Mouse (Mus musculus) embryonic facial prominence, embryonic 11.5 days (tissue): ENCODE results near the gene Styx. TPM values are rescaled to one million over a fixed set of nuclear protein-coding genes. Genes with fewer than 3 reads are reported as not detected.

Experiments
- ATAC-seq: fragments of 200-750 bp; cut with Nextera tagmentation; replicated peaks from 2 replicates; pipeline ENCODE4 v1.8.0; 2017; ENCODE audit warnings: low read depth; ENCODE audit not compliant: insufficient number of reproducible peaks, low FRiP score, low TSS enrichment
- DNase-seq: peaks from one replicate; pipeline ENCODE4 v3.0.0-alpha.2; 2015; ENCODE audit warnings: low spot score
- H3K27ac ChIP-seq: fragments of 300-500 bp; sonication (generic); replicated peaks from 2 replicates; pipeline ENCODE4 v1.5.1; 2014; ENCODE audit warnings: mild to moderate bottlenecking, low read depth, low read length, control low read depth
- H3K27me3 ChIP-seq: fragments of 300-500 bp; sonication (generic); 2 replicates; pipeline ENCODE4 v1.6.1; 2014; ENCODE audit warnings: mild to moderate bottlenecking, low read length, moderate library complexity, mixed read lengths; ENCODE audit not compliant: control insufficient read depth, insufficient read depth
- H3K36me3 ChIP-seq: fragments of 300-500 bp; sonication (generic); replicated peaks from 2 replicates; pipeline ENCODE4 v1.6.1; 2014; ENCODE audit warnings: low read depth, mild to moderate bottlenecking, low read length, moderate library complexity, mixed read lengths; ENCODE audit not compliant: control insufficient read depth, insufficient read depth
- H3K4me1 ChIP-seq: fragments of 300-500 bp; sonication (generic); 2 replicates; pipeline ENCODE4 v1.6.1; 2014; ENCODE audit warnings: low read length, mixed read lengths; ENCODE audit not compliant: control insufficient read depth, insufficient read depth
- H3K4me2 ChIP-seq: fragments of 300-500 bp; sonication (generic); 2 replicates; pipeline ENCODE4 v1.6.1; 2014; ENCODE audit warnings: low read depth, mild to moderate bottlenecking, control low read depth, low read length, moderate library complexity
- H3K4me3 ChIP-seq: fragments of 300-500 bp; sonication (generic); 2 replicates; pipeline ENCODE4 v1.5.1; 2014; ENCODE audit warnings: low read depth, low read length, control low read depth
- H3K9ac ChIP-seq: fragments of 300-500 bp; sonication (generic); replicated peaks from 2 replicates; pipeline ENCODE4 v1.6.1; 2014; ENCODE audit warnings: mild to moderate bottlenecking, control low read depth, low read length
- H3K9me3 ChIP-seq: fragments of 300-500 bp; sonication (generic); replicated peaks from 2 replicates; pipeline ENCODE4 v1.6.1; 2016; ENCODE audit warnings: mild to moderate bottlenecking, low read length, inconsistent platforms, mixed read lengths; ENCODE audit not compliant: control insufficient read depth
- WGBS: fragments of 180-500 bp; shearing (Covaris S2); extraction: QIAGEN DNeasy Blood & Tissue Kit; methylation state at CpG from one replicate; pipeline ENCODE4 v1.1.7; 2014; 5-methylcytosine and 5-hydroxymethylcytosine counted together
- polyA plus RNA-seq: library from polyadenylated mRNA; unstranded; fragments of >200 nt; fragmentation: Nextera tagmentation; extraction: Ambion mirVana; gene quantifications from 2 replicates; pipeline ENCODE4 v1.2.1, GENCODE M21; 2014

The Styx gene
- polyA plus RNA-seq, 1 experiment from 2014 or later: 33.4 TPM

DNA sequence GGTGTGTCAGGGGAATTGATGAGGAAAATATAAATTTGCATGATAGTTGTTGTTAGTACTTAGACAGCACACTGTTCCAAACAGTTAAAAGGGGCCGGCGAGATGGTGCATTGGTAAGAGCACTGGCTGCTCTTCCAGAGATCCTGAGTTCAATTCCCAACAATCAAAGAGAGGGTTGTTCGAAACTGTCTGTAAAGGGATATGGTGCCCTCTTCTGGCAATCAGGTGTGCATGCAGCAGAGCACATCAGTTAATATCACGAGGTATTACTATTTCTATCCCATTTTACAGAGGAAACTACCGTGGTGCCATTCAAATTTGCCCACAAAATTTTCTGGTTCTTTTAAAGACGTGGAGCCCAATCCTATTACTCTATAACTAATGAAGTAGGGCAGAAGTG is 83.3 kb downstream of the Styx start:
- 74% methylated on average over 6 of the region's 6 CpGs for WGBS
- Histone ChIP-seq H3K4me1 (peaks cover 2% of the 10 kb centered on the region; the same call in 1 of the 2 replicates), H3K27me3 (no peaks in the 10 kb centered on the region), H3K9ac (no peak overlapping the region), H3K9me3 (no peaks in the 10 kb centered on the region; the same call in 1 of the 2 replicates), H3K4me3 (no peak overlapping the region), H3K4me2 (no peak overlapping the region), H3K36me3 (no peaks in the 10 kb centered on the region), H3K27ac (no peak overlapping the region)
- ATAC-seq (no peak), DNase-seq (no peak)

DNA sequence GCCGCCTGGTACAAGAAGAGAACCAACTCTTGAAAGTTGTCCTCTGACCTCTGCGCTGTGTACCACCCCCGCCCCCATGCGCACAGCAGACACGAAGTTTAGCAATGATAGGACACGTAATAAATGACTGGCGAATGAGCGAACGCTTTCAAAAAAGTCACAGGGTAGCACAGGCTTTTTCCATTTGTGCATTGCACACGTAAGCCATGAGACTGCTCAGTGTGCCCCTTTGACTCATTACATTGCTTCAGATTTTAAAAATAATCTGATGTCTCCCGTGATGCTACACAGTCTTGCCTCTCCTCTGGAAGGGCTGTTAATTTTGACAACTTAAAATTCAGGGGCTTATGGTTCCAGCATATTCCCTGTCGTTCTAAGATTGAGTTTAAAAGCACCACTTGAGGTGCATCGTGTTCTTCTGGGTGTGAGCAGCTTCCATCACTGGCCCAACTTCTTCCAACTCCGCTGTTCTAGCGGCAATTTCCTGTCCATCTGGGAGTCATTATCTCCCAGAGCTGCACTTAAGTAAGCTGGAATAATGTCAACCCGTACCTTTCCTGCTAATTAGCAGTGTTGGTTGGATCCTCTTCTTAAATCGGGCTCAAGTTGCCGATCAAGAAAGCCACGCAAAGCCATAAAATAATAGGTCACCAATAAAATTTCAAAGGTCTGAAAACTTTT is 87.5 kb downstream of the Styx start:
- H3K9ac ChIP-seq: no peak overlapping the region
- H3K4me1 ChIP-seq: peaks cover 2% of the 10 kb centered on the region; the same call in 1 of the 2 replicates
- H3K4me3 ChIP-seq: no peak overlapping the region
- no peak overlapping the region for H3K4me2 ChIP-seq
- peak; percentile 80 for DNase-seq
- H3K36me3 ChIP-seq: no peaks in the 10 kb centered on the region
- H3K9me3 ChIP-seq: no peaks in the 10 kb centered on the region
- H3K27ac ChIP-seq: no peak overlapping the region; the same call in 1 of the 2 replicates
- no peaks in the 10 kb centered on the region for H3K27me3 ChIP-seq
- ATAC-seq: no peak
- 44% methylated on average over 19 of the region's 19 CpGs for WGBS

- Histone ChIP-seq H3K36me3 (no peaks in the 10 kb centered on the region), H3K27me3 (no peaks in the 10 kb centered on the region), H3K27ac (no peak overlapping the region), H3K9me3 (no peaks in the 10 kb centered on the region), H3K9ac (no peak overlapping the region), H3K4me1 (peaks cover 2% of the 10 kb centered on the region; the same call in 1 of the 2 replicates), H3K4me2 (no peak overlapping the region), H3K4me3 (no peak overlapping the region)
- DNase-seq (no peak), ATAC-seq (no peak)
- WGBS: 59% methylated on average over 2 of the region's 2 CpGs
Measured at GRCm38 (mm10) chr14:45438931-45439275, 88.0 kb downstream of the Styx start.

GRCm38 (mm10) chr14:45439387-45439786 is 88.5 kb downstream of the Styx start:
- no peak for DNase-seq
- Histone ChIP-seq H3K36me3 (no peaks in the 10 kb centered on the region), H3K27me3 (no peaks in the 10 kb centered on the region), H3K4me3 (no peak overlapping the region), H3K4me1 (peaks cover 2% of the 10 kb centered on the region; the same call in 1 of the 2 replicates), H3K9ac (no peak overlapping the region), H3K9me3 (no peaks in the 10 kb centered on the region), H3K4me2 (no peak overlapping the region), H3K27ac (no peak overlapping the region)
- 77% methylated on average over 9 of the region's 9 CpGs for WGBS
- ATAC-seq: no peak

- DNase-seq (peak; percentile 14), ATAC-seq (0 out of 2 replicates have a peak, but pooled peaks have one; percentile 26)
- Histone ChIP-seq H3K9me3 (no peaks in the 10 kb centered on the region), H3K4me2 (no peak overlapping the region), H3K27me3 (no peaks in the 10 kb centered on the region), H3K4me1 (peaks cover 2% of the 10 kb centered on the region; the same call in 1 of the 2 replicates), H3K4me3 (no peak overlapping the region), H3K36me3 (no peaks in the 10 kb centered on the region), H3K27ac (no peak overlapping the region), H3K9ac (no peak overlapping the region)
- WGBS: 64% methylated on average over 6 of the region's 6 CpGs
Measured at GRCm38 (mm10) chr14:45441291-45441690, 90.4 kb downstream of the Styx start.

- Histone ChIP-seq H3K4me3 (no peak overlapping the region), H3K9ac (no peak overlapping the region), H3K9me3 (no peaks in the 10 kb centered on the region), H3K27ac (no peak overlapping the region), H3K36me3 (no peaks in the 10 kb centered on the region), H3K27me3 (no peaks in the 10 kb centered on the region), H3K4me2 (no peak overlapping the region), H3K4me1 (peaks cover 2% of the 10 kb centered on the region; the same call in 1 of the 2 replicates)
- DNase-seq (no peak), ATAC-seq (no peak)
- 61% methylated on average over 12 of the region's 12 CpGs for whole genome bisulfite sequencing
Measured at GRCm38 (mm10) chr14:45442781-45443560, 92.1 kb downstream of the Styx start.

DNA sequence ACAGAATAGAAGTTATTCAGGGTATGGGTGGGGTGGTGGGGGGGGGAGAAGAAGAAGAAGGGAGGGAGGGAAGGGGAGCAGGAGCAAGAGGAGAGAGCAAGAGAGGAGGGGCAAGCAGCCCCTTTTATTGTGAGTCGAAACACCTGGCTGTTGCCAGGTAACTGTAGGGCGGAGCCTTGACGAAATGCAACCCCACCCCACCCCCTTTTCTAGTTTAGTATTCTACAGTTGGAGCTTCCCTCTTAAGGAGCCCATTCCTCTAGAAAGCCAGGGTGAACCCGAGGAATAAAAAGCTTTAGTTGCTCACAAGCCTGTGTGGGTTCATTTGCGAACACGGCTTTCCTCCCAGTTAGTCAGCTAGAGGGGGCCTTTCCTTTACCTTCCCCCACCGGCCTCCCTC is 94.0 kb downstream of the Styx start:
- no peak for DNase-seq
- Histone ChIP-seq H3K27ac (no peak overlapping the region), H3K9ac (no peak overlapping the region), H3K36me3 (no peaks in the 10 kb centered on the region), H3K9me3 (no peaks in the 10 kb centered on the region), H3K27me3 (no peaks in the 10 kb centered on the region), H3K4me2 (no peak overlapping the region), H3K4me1 (no peaks in the 10 kb centered on the region), H3K4me3 (no peak overlapping the region)
- 47% methylated on average over 7 of the region's 7 CpGs for WGBS
- ATAC-seq: no peak

DNA sequence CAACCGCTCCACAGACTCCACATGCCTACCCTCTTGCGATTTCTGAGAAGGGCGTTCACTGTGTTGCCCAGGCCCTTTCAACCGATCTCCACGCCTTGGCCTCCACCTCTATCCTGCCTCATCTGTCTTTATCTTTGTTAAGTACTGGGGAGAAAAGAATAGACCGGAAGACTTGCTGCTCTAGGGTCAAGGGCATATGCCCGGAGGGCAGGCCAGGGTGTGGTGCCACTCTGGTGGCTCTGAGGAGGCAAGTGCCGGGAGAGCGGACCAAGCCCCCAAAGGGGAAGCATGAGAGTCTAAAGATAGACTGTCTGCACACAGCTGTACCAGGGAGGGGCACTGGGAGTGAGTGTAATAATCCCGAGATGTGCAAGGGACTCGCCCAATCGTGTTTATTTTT is 94.6 kb downstream of the Styx start:
- 43% methylated on average over 12 of the region's 12 CpGs for WGBS
- ATAC-seq: no peak

More for the DNA sequence above, 94.6 kb downstream of the Styx start:
- Histone ChIP-seq H3K9me3 (no peaks in the 10 kb centered on the region), H3K36me3 (no peaks in the 10 kb centered on the region), H3K27me3 (no peaks in the 10 kb centered on the region), H3K9ac (no peak overlapping the region), H3K27ac (no peak overlapping the region), H3K4me1 (no peaks in the 10 kb centered on the region), H3K4me3 (no peak overlapping the region), H3K4me2 (no peak overlapping the region)
- no peak for DNase-seq
